Mouse (Mus musculus) midbrain, embryonic 14.5 days (tissue): ENCODE results near the gene Nup43. TPM values are rescaled to one million over a fixed set of nuclear protein-coding genes. Genes with fewer than 3 reads are reported as not detected.

Source experiments
- ATAC-seq: fragments of 200-750 bp; cut with Nextera tagmentation; 2 replicates; pipeline ENCODE4 v1.8.0; 2017; ENCODE audit warnings: moderate number of reproducible peaks, moderate library complexity; ENCODE audit not compliant: low FRiP score, low TSS enrichment
- DNase-seq: peaks from one replicate; pipeline ENCODE4 v3.0.0-alpha.2; 2015
- H3K27ac ChIP-seq: fragments of 300-500 bp; sonication (generic); replicated peaks from 2 replicates; pipeline ENCODE4 v1.5.1; 2014; ENCODE audit warnings: mild to moderate bottlenecking, low read depth, low read length, moderate library complexity
- H3K27me3 ChIP-seq: fragments of 300-500 bp; sonication (generic); 2 replicates; pipeline ENCODE4 v1.6.1; 2014; ENCODE audit warnings: low read length, control low read depth, mixed read lengths; ENCODE audit not compliant: control insufficient read depth, insufficient read depth
- H3K36me3 ChIP-seq: fragments of 300-500 bp; sonication (generic); 2 replicates; pipeline ENCODE4 v1.6.1; 2014; ENCODE audit warnings: low read length, control low read depth; ENCODE audit not compliant: control insufficient read depth, insufficient read depth
- H3K4me1 ChIP-seq: fragments of 300-500 bp; sonication (generic); 2 replicates; pipeline ENCODE4 v1.6.1; 2014; ENCODE audit warnings: mild to moderate bottlenecking, antibody characterized with exemption, low read length, control low read depth; ENCODE audit not compliant: control insufficient read depth, insufficient read depth
- H3K4me2 ChIP-seq: fragments of 300-500 bp; sonication (generic); 2 replicates; pipeline ENCODE4 v1.6.1; 2014; ENCODE audit warnings: mild to moderate bottlenecking, low read length, moderate library complexity
- H3K4me3 ChIP-seq: fragments of 300-500 bp; sonication (generic); replicated peaks from 2 replicates; pipeline ENCODE4 v1.5.1; 2014; ENCODE audit warnings: low read depth, low read length
- H3K9ac ChIP-seq: fragments of 300-500 bp; sonication (generic); replicated peaks from 2 replicates; pipeline ENCODE4 v1.6.1; 2014; ENCODE audit warnings: mild to moderate bottlenecking, low read length, moderate library complexity
- H3K9me3 ChIP-seq: fragments of 300-500 bp; sonication (generic); 2 replicates; pipeline ENCODE4 v1.6.1; 2016; ENCODE audit warnings: low read length, control low read depth, mixed read lengths; ENCODE audit not compliant: control insufficient read depth
- WGBS: fragments of 180-500 bp; shearing (Covaris S2); extraction: QIAGEN DNeasy Blood & Tissue Kit; methylation state at CpG from one replicate; pipeline ENCODE4 v1.1.7; 2014; 5-methylcytosine and 5-hydroxymethylcytosine counted together
- polyA plus RNA-seq: library from polyadenylated mRNA; unstranded; fragments of >200 nt; fragmentation: Nextera tagmentation; extraction: Ambion mirVana; gene quantifications from 2 replicates; pipeline ENCODE4 v1.2.1, GENCODE M21; 2014

Nup43 gene
- polyA plus RNA-seq, 1 experiment from 2014 or later = 36.0 TPM

DNA sequence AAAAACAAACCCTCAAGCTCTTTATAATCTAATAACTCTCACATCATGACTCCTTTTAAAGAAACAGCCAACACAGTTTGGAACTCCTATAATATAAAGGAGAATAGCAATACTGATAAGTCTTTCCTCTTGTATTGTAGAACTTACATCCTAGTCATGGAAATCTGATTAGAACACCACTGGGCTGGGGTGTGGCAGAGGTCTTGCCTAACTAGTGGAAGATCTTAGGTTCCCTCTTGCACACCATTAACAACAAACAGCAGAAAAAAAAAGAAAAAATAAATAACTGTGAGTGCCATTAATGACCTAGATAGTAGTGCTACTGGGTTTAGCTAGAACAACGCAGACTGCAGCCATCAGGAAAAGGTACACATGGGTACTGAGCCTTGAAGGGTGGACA is 2.4 kb upstream of the Nup43 start:
- no peaks in the 10 kb centered on the region for H3K27me3 ChIP-seq
- ATAC-seq (no peak), DNase-seq (no peak)
- peaks cover 2% of the 10 kb centered on the region; the same call in 1 of the 2 replicates for H3K36me3 ChIP-seq
- H3K4me1 ChIP-seq = peaks cover 20% of the 10 kb centered on the region; the same call in 1 of the 2 replicates
- H3K9me3 ChIP-seq = no peaks in the 10 kb centered on the region
- no peak overlapping the region for H3K9ac ChIP-seq
- 87% methylated on average over 1 of the region's 1 CpGs for WGBS
- H3K4me2 ChIP-seq = no peak overlapping the region
- H3K4me3 ChIP-seq = no peak overlapping the region
- no peak overlapping the region for H3K27ac ChIP-seq

GRCm38 (mm10) chr10:7673673-7674072 is 6.4 kb downstream of the Nup43 start:
- ATAC-seq = no peak
- Histone ChIP-seq H3K4me1 (no peaks in the 10 kb centered on the region), H3K27me3 (no peaks in the 10 kb centered on the region), H3K9me3 (no peaks in the 10 kb centered on the region), H3K4me3 (no peak overlapping the region), H3K4me2 (no peak overlapping the region), H3K27ac (no peak overlapping the region), H3K9ac (no peak overlapping the region), H3K36me3 (peaks cover 60% of the 10 kb centered on the region)
- 62% methylated on average over 1 of the region's 1 CpGs for WGBS
- DNase-seq = peak; percentile 59

- peak within 1 kb of the TSS; percentile 97 for H3K27ac ChIP-seq
- H3K9me3 ChIP-seq = no peaks in the 10 kb centered on the region
- DNase-seq (peak; percentile 94), ATAC-seq (peak; percentile 91)
- H3K4me2 ChIP-seq = peak within 1 kb of the TSS; percentile 87
- H3K27me3 ChIP-seq = no peaks in the 10 kb centered on the region
- peaks cover 31% of the 10 kb centered on the region for H3K4me1 ChIP-seq
- WGBS = under 1% methylated on average over 64 of the region's 65 CpGs
- peak within 1 kb of the TSS; percentile 95 for H3K4me3 ChIP-seq
- peak within 1 kb of the TSS; percentile 99 for H3K9ac ChIP-seq
- H3K36me3 ChIP-seq = peaks cover 34% of the 10 kb centered on the region
Observed at GRCm38 (mm10) chr10:7680731-7681301, 13.5 kb downstream of the Nup43 start, which contains the start of the genes Pcmt1 and Lats1. Pcmt1 (minus strand) TSS chr10:7681136. Lats1 (plus strand) TSS chr10:7681214.

DNA sequence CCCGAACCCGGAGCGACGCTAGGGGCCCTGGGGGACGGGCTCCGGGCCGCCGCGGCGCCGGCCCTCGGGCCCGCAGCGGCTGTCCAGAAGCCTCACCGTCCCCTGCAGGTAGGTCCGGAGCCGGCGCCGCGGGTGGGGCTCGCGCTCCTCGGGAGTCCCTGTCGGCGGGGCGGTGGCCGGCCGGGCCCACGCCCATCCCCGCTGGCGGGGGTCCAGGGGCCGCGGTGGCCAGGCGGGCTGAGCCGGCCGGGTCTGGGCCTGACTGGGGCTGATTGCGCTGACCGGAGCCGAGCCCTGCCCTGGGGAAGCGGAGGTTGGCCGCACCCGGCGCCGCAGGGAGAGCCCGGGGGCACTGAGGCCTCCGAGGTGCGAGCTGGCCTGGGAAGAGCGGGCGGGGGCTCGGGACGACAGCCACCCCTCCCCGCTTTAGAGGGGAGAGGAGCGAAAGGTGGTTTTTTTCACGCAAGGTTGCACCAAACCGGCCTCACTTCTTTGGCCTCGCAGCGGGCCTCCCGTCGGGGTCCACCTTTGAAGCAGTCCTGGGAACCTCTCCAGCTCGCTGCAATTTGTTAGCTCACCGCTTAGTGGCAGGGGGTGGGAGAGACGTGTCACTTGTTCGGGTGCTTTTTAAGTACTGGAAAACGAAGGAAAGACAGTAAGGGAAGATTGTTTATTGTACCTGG is 14.2 kb downstream of the Nup43 start:
- H3K9ac ChIP-seq = peak overlapping the region; percentile 99
- peaks cover 28% of the 10 kb centered on the region for H3K36me3 ChIP-seq
- H3K4me3 ChIP-seq = peak overlapping the region; percentile 95
- H3K27me3 ChIP-seq = no peaks in the 10 kb centered on the region
- peak overlapping the region; percentile 97 for H3K27ac ChIP-seq
- DNase-seq = peak; percentile 79
- no peaks in the 10 kb centered on the region for H3K9me3 ChIP-seq
- peak overlapping the region; percentile 87 for H3K4me2 ChIP-seq
- H3K4me1 ChIP-seq = peaks cover 31% of the 10 kb centered on the region
- WGBS = under 1% methylated on average over 60 of the region's 64 CpGs
- peak; percentile 83 for ATAC-seq

DNA sequence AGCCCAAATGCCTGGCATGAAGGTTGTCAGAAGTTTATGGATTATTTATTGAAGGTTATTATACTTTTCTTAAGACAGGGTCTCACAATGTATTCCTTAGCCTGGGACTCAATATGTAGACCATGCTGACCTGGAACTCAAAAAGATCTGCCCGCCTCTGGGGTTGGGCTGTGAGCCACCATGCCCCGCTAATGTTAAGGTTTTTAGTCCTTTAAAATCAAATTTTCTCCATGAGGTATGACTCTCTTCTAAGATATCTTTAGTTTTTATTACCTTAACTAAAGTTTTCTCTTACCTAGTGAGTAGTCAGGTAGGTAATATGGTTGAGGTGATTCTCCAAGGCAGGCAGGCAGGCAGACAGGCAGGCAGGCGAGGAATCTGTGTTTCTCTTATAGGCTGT is 14.9 kb downstream of the Nup43 start:
- 58% methylated on average over 3 of the region's 3 CpGs for WGBS
- ATAC-seq = no peak

GRCm38 (mm10) chr10:7686902-7687301 is 19.6 kb downstream of the Nup43 start:
- Histone ChIP-seq H3K27ac (no peak overlapping the region), H3K36me3 (peaks cover 12% of the 10 kb centered on the region), H3K9ac (no peak overlapping the region), H3K4me3 (no peak overlapping the region), H3K27me3 (no peaks in the 10 kb centered on the region), H3K4me1 (peaks cover 15% of the 10 kb centered on the region), H3K9me3 (no peaks in the 10 kb centered on the region), H3K4me2 (no peak overlapping the region)
- 98% methylated on average over 6 of the region's 6 CpGs for WGBS
- no peak; the same call in 1 of the 2 replicates for ATAC-seq
- DNase-seq = no peak

More for the DNA sequence above, 14.9 kb downstream of the Nup43 start:
- 0 out of 2 replicates have a peak overlapping the region, but pooled peaks have one; percentile 97 for H3K27ac ChIP-seq
- H3K4me1 ChIP-seq = peaks cover 31% of the 10 kb centered on the region
- peak overlapping the region; percentile 87 for H3K4me2 ChIP-seq
- H3K36me3 ChIP-seq = peaks cover 22% of the 10 kb centered on the region
- peak overlapping the region; percentile 95 for H3K4me3 ChIP-seq
- H3K9me3 ChIP-seq = no peaks in the 10 kb centered on the region
- peak overlapping the region; percentile 99 for H3K9ac ChIP-seq
- DNase-seq = no peak
- no peaks in the 10 kb centered on the region for H3K27me3 ChIP-seq

- H3K9me3 ChIP-seq = no peaks in the 10 kb centered on the region
- H3K36me3 ChIP-seq = peaks cover 81% of the 10 kb centered on the region
- DNase-seq (no peak), ATAC-seq (no peak)
- no peak overlapping the region for H3K9ac ChIP-seq
- no peak overlapping the region for H3K4me3 ChIP-seq
- H3K27ac ChIP-seq = no peak overlapping the region
- H3K4me1 ChIP-seq = no peaks in the 10 kb centered on the region
- no peaks in the 10 kb centered on the region for H3K27me3 ChIP-seq
- no peak overlapping the region for H3K4me2 ChIP-seq
Observed at GRCm38 (mm10) chr10:7695286-7695685, 28.0 kb downstream of the Nup43 start.

- 94% methylated on average over 3 of the region's 3 CpGs for WGBS
- no peaks in the 10 kb centered on the region for H3K27me3 ChIP-seq
- H3K9ac ChIP-seq = no peak overlapping the region
- DNase-seq (no peak), ATAC-seq (no peak)
- H3K36me3 ChIP-seq = peaks cover 84% of the 10 kb centered on the region
- no peak overlapping the region for H3K4me2 ChIP-seq
- H3K27ac ChIP-seq = no peak overlapping the region
- H3K4me3 ChIP-seq = no peak overlapping the region
- H3K4me1 ChIP-seq = no peaks in the 10 kb centered on the region
- H3K9me3 ChIP-seq = no peaks in the 10 kb centered on the region
Observed at GRCm38 (mm10) chr10:7700120-7700519, 32.8 kb downstream of the Nup43 start.

GRCm38 (mm10) chr10:7702586-7702985 is 35.3 kb downstream of the Nup43 start:
- no peaks in the 10 kb centered on the region for H3K4me1 ChIP-seq
- no peaks in the 10 kb centered on the region for H3K9me3 ChIP-seq
- WGBS = 98% methylated on average over 6 of the region's 6 CpGs
- H3K36me3 ChIP-seq = peaks cover 88% of the 10 kb centered on the region
- no peak overlapping the region for H3K4me3 ChIP-seq
- no peak overlapping the region for H3K9ac ChIP-seq
- no peaks in the 10 kb centered on the region for H3K27me3 ChIP-seq
- H3K4me2 ChIP-seq = no peak overlapping the region
- DNase-seq (no peak), ATAC-seq (no peak)
- H3K27ac ChIP-seq = no peak overlapping the region
